In genomic region chr1:162660276-162660860, GRCm38 (mm10) we compare ENCODE assay signal across 19 mouse cellular contexts. TPM values are rescaled to one million over a fixed set of nuclear protein-coding genes. Genes with fewer than 3 reads are reported as not detected.
A peak's percentile ranks its signal among the peaks of the same experiment; 100 is the strongest.
DNase-seq lines count a peak whose midpoint lies in the region; ATAC-seq and TF ChIP-seq lines count a peak whose summit lies in the region.
"Had no signal": no experiment of that assay in that cellular context is flagged by ENCODE, and none has a peak within 500 bp of the region (broad histone marks: within the 10 kb centered on the region; RNA-seq: fewer than 3 reads in every experiment).

No protein-coding gene starts in this region.

- no peak overlapping the region for H3K27ac ChIP-seq in liver, postnatal 0 days (ENCODE audit: low read depth)
- H3K27ac ChIP-seq in liver, embryonic 12.5 days, result no peak overlapping the region
- no peak overlapping the region for H3K27ac ChIP-seq in forebrain, embryonic 16.5 days (ENCODE audit: low read length)
- H3K27ac ChIP-seq: heart, embryonic 15.5 days had no signal

- WGBS in liver, postnatal 0 days (ENCODE audit: insufficient replicate concordance), result 50% methylated on average over 11 of the region's 11 CpGs
- 55% methylated on average over 11 of the region's 11 CpGs for WGBS in liver, embryonic 12.5 days (ENCODE audit: insufficient replicate concordance)
- WGBS in forebrain, embryonic 16.5 days, result 90% methylated on average over 11 of the region's 11 CpGs

- peaks cover 10% of the 10 kb centered on the region for H3K4me1 ChIP-seq in liver, postnatal 0 days (ENCODE audit: insufficient read depth)
- peaks cover 7% of the 10 kb centered on the region; the same call in 1 of the 2 replicates for H3K4me1 ChIP-seq in liver, embryonic 12.5 days
- peaks cover under 1% of the 10 kb centered on the region; the same call in 1 of the 2 replicates for H3K4me1 ChIP-seq in forebrain, embryonic 16.5 days (replicated peaks; ENCODE audit: control insufficient read depth, insufficient read depth, low read length)
- H3K4me1 ChIP-seq: heart, embryonic 15.5 days had no signal

- H3K27me3 ChIP-seq in liver, postnatal 0 days (ENCODE audit: insufficient read depth, low read length), result no peaks in the 10 kb centered on the region
- no peaks in the 10 kb centered on the region for H3K27me3 ChIP-seq in liver, embryonic 12.5 days (replicated peaks)
- no peaks in the 10 kb centered on the region for H3K27me3 ChIP-seq in forebrain, embryonic 16.5 days (replicated peaks; ENCODE audit: control insufficient read depth, insufficient read depth, low read length)
- H3K27me3 ChIP-seq: heart, embryonic 15.5 days had no signal

- intact Hi-C loops in heart, postnatal 25 days (cut with DNase I), result loop anchor here (10.0 kb wide), 1 partner anchor 306 kb away; no protein-coding TSS in a partner anchor

- 0 out of 2 replicates have a peak, but pooled peaks have one; percentile 22 for TF ChIP-seq EP300 in liver, postnatal 0 days (IDR thresholded peaks at IDR 0.05; ENCODE audit: low read depth)

- TF ChIP-seq CTCF in liver, postnatal 0 days (IDR thresholded peaks at IDR 0.05; ENCODE audit: low read depth), result no peak

- no peak overlapping the region for H3K4me3 ChIP-seq in liver, postnatal 0 days (ENCODE audit: low read depth, low read length)
- no peak overlapping the region for H3K4me3 ChIP-seq in liver, embryonic 12.5 days
- no peak overlapping the region for H3K4me3 ChIP-seq in forebrain, embryonic 16.5 days (replicated peaks; ENCODE audit: low read length)
- H3K4me3 ChIP-seq: heart, embryonic 15.5 days; megakaryocyte, embryonic 14.5 days had no signal

- DNase-seq in liver, postnatal 0 days, result peak; percentile 25
- peak; percentile 56 for DNase-seq in MN1 (ENCODE audit: low spot score)
- DNase-seq in heart, postnatal 25 days (ENCODE audit: low spot score), result peak; percentile 14
- no peak for DNase-seq in layer of hippocampus, postnatal 36 days
- DNase-seq in cerebellum, adult 8-10 months, result no peak
- DNase-seq: cerebellum, adult 9-10 months; kidney, adult 8-10 months; liver; spleen, adult 18-20 months had no signal

- no peak overlapping the region for H3K4me2 ChIP-seq in liver, postnatal 0 days (ENCODE audit: low read depth, low read length)
- no peak overlapping the region for H3K4me2 ChIP-seq in liver, embryonic 12.5 days
- H3K4me2 ChIP-seq in forebrain, embryonic 16.5 days (ENCODE audit: low read length), result no peak overlapping the region
- H3K4me2 ChIP-seq: heart, embryonic 15.5 days had no signal

- peak; percentile 58 for ATAC-seq in liver, postnatal 0 days
- ATAC-seq in liver, embryonic 12.5 days, result no peak
- ATAC-seq in erythroid progenitor cell, adult 5-6 weeks (replicated peaks; ENCODE audit: low FRiP score, poor library complexity, severe bottlenecking), result peak; percentile 58
- ATAC-seq in forebrain, embryonic 16.5 days, result no peak
- ATAC-seq: hindbrain, embryonic 16.5 days had no signal

- no peaks in the 10 kb centered on the region for H3K36me3 ChIP-seq in liver, postnatal 0 days (replicated peaks; ENCODE audit: insufficient read depth, low read length)
- H3K36me3 ChIP-seq in liver, embryonic 12.5 days, result no peaks in the 10 kb centered on the region
- no peaks in the 10 kb centered on the region for H3K36me3 ChIP-seq in forebrain, embryonic 16.5 days (ENCODE audit: control insufficient read depth, insufficient read depth)
- H3K36me3 ChIP-seq: heart, embryonic 15.5 days had no signal

- H3K9ac ChIP-seq in liver, postnatal 0 days (replicated peaks), result no peak overlapping the region
- no peak overlapping the region for H3K9ac ChIP-seq in liver, embryonic 12.5 days
- H3K9ac ChIP-seq in forebrain, embryonic 16.5 days (replicated peaks; ENCODE audit: low read depth, low read length), result no peak overlapping the region
- H3K9ac ChIP-seq: heart, embryonic 15.5 days had no signal

- H3K9me3 ChIP-seq in liver, postnatal 0 days (ENCODE audit: low read length), result no peaks in the 10 kb centered on the region
- no peaks in the 10 kb centered on the region for H3K9me3 ChIP-seq in liver, embryonic 12.5 days (replicated peaks)
- no peaks in the 10 kb centered on the region for H3K9me3 ChIP-seq in forebrain, embryonic 16.5 days (ENCODE audit: control insufficient read depth, low read length)
- H3K9me3 ChIP-seq: heart, embryonic 15.5 days; megakaryocyte, embryonic 14.5 days had no signal

RNA-seq across cellular contexts. Expression of gene Myocos, which starts 2.3 kb away (rescaled TPM):
- not detected in 2 replicates for polyA plus RNA-seq in liver, postnatal 0 days (2015; fragmentation: Nextera tagmentation; extraction: Ambion mirVana)
- not detected in 2 replicates for polyA plus RNA-seq in liver, embryonic 12.5 days (2016; fragmentation: Nextera tagmentation; extraction: Ambion mirVana)
- total RNA-seq in erythroid progenitor cell, adult 5-6 weeks (2015; ENCODE audit: low replicate concordance), result not detected in 2 replicates
- not detected in 2 replicates for total RNA-seq in erythroid progenitor cell, adult 5-6 weeks (2017; ENCODE audit: low replicate concordance)
- not detected for total RNA-seq in heart, postnatal 25 days (2021)
- not detected for total RNA-seq in layer of hippocampus, postnatal 36 days (2021)
- polyA plus RNA-seq in forebrain, embryonic 16.5 days (2015; fragmentation: Nextera tagmentation; extraction: Ambion mirVana), result not detected in 2 replicates
- total RNA-seq: layer of hippocampus, adult 18-20 months; left cerebral cortex, adult 8-10 months had no signal
- polyA plus RNA-seq: embryonic facial prominence, embryonic 11.5 days; forebrain, embryonic 11.5 days; heart, embryonic 15.5 days; hindbrain, embryonic 16.5 days had no signal

RNA-seq across cellular contexts. Expression of gene Myoc, which starts 21.4 kb away (rescaled TPM):
- polyA plus RNA-seq in liver, postnatal 0 days (2015; fragmentation: Nextera tagmentation; extraction: Ambion mirVana), result not detected in 2 replicates
- not detected in 2 replicates for polyA plus RNA-seq in liver, embryonic 12.5 days (2016; fragmentation: Nextera tagmentation; extraction: Ambion mirVana)
- not detected in 2 replicates for total RNA-seq in erythroid progenitor cell, adult 5-6 weeks (2015; ENCODE audit: low replicate concordance)
- total RNA-seq in erythroid progenitor cell, adult 5-6 weeks (2017; ENCODE audit: low replicate concordance), result not detected in 2 replicates
- 1 to 10 TPM; 2.3 TPM for total RNA-seq in heart, postnatal 25 days (2021)
- total RNA-seq in layer of hippocampus, postnatal 36 days (2021), result 1 to 10 TPM; 4.0 TPM
- polyA plus RNA-seq in forebrain, embryonic 16.5 days (2015; fragmentation: Nextera tagmentation; extraction: Ambion mirVana), result not detected in 2 replicates
- polyA plus RNA-seq: forebrain, embryonic 11.5 days; heart, embryonic 15.5 days had no signal

Comparison
In these comparisons a context has a peak if more than half of its experiments do, and no peak if none do; other contexts are left out.
1. ATAC-seq: peak in liver, postnatal 0 days (single experiment) and erythroid progenitor cell, adult 5-6 weeks (single experiment); none in liver, embryonic 12.5 days (single experiment) and forebrain, embryonic 16.5 days (single experiment).
2. DNase-seq: peak in liver, postnatal 0 days (single experiment), MN1 (single experiment) and heart, postnatal 25 days (single experiment); none in layer of hippocampus, postnatal 36 days (0 of 2) and cerebellum, adult 8-10 months (single experiment).